Mouse (Mus musculus): ENCODE measurements around the gene Ch25h. TPM values are rescaled to one million over a fixed set of nuclear protein-coding genes. Genes with fewer than 3 reads are reported as not detected.

Gene Ch25h
- 3.2 and 3.3 TPM in 2 replicates for polyA plus RNA-seq (2014; fragmentation: Nextera tagmentation; extraction: Ambion mirVana)

DNA sequence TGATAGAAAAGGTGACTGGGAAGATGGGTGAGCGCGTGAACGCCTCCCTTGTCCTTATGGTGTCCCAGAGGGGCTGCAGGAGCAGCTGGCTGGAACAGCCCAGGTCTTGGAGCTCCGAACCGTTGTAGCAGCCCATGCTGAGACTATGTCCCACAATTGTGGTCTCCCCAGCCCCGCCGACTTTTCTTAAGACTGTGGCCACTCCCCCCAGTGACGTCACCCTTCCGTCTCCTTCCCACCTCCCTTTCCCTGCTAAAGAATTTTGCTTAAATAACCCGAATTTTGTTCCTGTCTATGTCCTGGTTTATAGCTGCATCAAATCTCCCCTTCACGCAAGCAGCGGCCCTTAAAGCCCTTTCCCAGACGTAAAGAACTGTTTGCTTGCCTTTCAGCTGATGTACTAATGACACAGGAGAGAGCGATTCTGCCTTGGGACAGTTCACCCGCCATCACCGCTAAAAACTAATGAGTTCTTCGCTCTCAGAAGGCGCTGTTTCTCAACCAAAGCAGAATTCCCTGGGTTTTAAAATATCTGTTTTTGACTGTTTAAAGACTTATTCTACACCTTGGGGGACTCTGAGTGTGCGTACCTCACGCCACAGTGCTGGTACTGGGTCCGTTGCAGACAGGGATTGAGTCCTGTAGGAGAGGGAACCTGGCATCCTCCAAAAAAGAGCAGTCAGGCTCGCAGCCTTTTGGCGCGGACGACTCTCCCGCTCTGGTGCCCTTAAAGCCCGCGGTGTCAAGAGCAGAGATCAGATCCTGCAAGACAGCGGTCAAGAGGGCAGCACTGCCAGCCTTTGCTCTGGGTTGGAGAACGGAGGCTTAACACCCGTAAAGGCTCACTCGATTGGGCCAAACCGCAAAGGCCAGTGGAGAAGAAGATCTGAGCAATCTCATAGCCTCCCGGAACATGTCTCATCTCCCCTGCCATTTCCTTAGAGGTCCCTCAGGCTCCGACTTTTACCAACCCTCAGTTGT is at the start of gene Ch25h:
TSS of gene Ch25h (minus strand) at position 174 of the 981 bp plus-strand sequence.
- H3K4me3 ChIP-seq (ENCODE audit: low read depth, low read length): peak within 1 kb of the TSS; percentile 49
- peaks cover 9% of the 10 kb centered on the region; the same call in 1 of the 2 replicates for H3K4me1 ChIP-seq (replicated peaks; ENCODE audit: control insufficient read depth, insufficient read depth, low read length)
- H3K4me2 ChIP-seq (ENCODE audit: low read length): peak within 1 kb of the TSS; percentile 73
- peak within 1 kb of the TSS; percentile 31 for H3K9ac ChIP-seq (ENCODE audit: low read length)
- WGBS: 2% methylated on average over 35 of the region's 35 CpGs
- H3K27me3 ChIP-seq (replicated peaks; ENCODE audit: control insufficient read depth, insufficient read depth, low read length): peaks cover 27% of the 10 kb centered on the region
- ATAC-seq (replicated peaks; ENCODE audit: low FRiP score, low TSS enrichment, low read depth): peak; percentile 66
- H3K36me3 ChIP-seq (ENCODE audit: control insufficient read depth, insufficient read depth, low read length): no peaks in the 10 kb centered on the region
- no peaks in the 10 kb centered on the region for H3K9me3 ChIP-seq (ENCODE audit: control insufficient read depth, low read length)
- no peak within 1 kb of the TSS for H3K27ac ChIP-seq (ENCODE audit: low read depth)
- DNase-seq (ENCODE audit: low spot score): peak; percentile 85

GRCm38 (mm10) chr19:34524646-34525045 is 49.7 kb upstream of the Ch25h start:
- peak overlapping the region; percentile 23 for H3K4me2 ChIP-seq (ENCODE audit: low read length)
- no peak overlapping the region for H3K9ac ChIP-seq (ENCODE audit: low read length)
- WGBS: 19% methylated on average over 9 of the region's 9 CpGs
- H3K4me3 ChIP-seq (ENCODE audit: low read depth, low read length): no peak overlapping the region
- no peak overlapping the region for H3K27ac ChIP-seq (ENCODE audit: low read depth)
- ATAC-seq (replicated peaks; ENCODE audit: low FRiP score, low TSS enrichment, low read depth) (no peak), DNase-seq (ENCODE audit: low spot score) (no peak)
- peaks cover 10% of the 10 kb centered on the region for H3K36me3 ChIP-seq (ENCODE audit: control insufficient read depth, insufficient read depth, low read length)
- peaks cover 13% of the 10 kb centered on the region for H3K4me1 ChIP-seq (replicated peaks; ENCODE audit: control insufficient read depth, insufficient read depth, low read length)
- no peaks in the 10 kb centered on the region for H3K27me3 ChIP-seq (replicated peaks; ENCODE audit: control insufficient read depth, insufficient read depth, low read length)
- no peaks in the 10 kb centered on the region for H3K9me3 ChIP-seq (ENCODE audit: control insufficient read depth, low read length)

DNA sequence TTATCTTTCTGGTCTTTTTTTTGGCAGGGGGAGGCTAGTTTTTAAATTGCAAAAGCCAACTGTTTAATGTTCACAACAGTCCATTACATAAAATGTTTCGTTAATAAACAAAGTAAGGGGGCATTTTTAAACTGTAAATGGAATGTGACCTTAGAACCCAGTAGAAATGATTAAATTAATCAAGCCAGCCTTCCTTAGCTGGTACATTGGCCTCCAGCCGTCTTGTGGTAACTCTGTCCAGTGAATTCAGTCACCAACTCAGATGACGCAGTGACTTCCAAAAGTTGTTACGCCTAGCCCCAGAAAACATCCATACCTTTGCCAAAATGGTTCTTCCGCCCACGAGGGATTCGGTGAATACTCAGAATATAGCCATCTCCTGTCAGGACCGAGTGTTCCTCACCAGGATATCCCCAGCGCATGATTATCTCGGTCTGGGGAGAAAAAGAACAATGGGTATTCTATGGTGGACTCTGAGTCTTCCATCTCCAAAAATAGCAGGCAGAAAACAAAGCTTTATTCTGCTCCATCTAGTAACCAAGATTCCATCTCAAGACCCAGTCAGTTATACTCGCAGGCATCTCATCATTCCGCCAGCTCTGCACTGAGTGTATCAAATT is 48.3 kb upstream of the Ch25h start:
- Histone ChIP-seq H3K4me1 (replicated peaks; ENCODE audit: control insufficient read depth, insufficient read depth, low read length) (peaks cover 13% of the 10 kb centered on the region), H3K9me3 (ENCODE audit: control insufficient read depth, low read length) (no peaks in the 10 kb centered on the region), H3K36me3 (ENCODE audit: control insufficient read depth, insufficient read depth, low read length) (peaks cover 14% of the 10 kb centered on the region), H3K9ac (ENCODE audit: low read length) (no peak overlapping the region), H3K4me2 (ENCODE audit: low read length) (no peak overlapping the region), H3K4me3 (ENCODE audit: low read depth, low read length) (no peak overlapping the region), H3K27ac (ENCODE audit: low read depth) (no peak overlapping the region), H3K27me3 (replicated peaks; ENCODE audit: control insufficient read depth, insufficient read depth, low read length) (no peaks in the 10 kb centered on the region)
- no peak for ATAC-seq (replicated peaks; ENCODE audit: low FRiP score, low TSS enrichment, low read depth)
- WGBS: 75% methylated on average over 12 of the region's 12 CpGs
- DNase-seq (ENCODE audit: low spot score): no peak

- H3K9ac ChIP-seq (ENCODE audit: low read length): no peak overlapping the region
- no peaks in the 10 kb centered on the region for H3K27me3 ChIP-seq (replicated peaks; ENCODE audit: control insufficient read depth, insufficient read depth, low read length)
- no peak overlapping the region for H3K4me2 ChIP-seq (ENCODE audit: low read length)
- H3K4me3 ChIP-seq (ENCODE audit: low read depth, low read length): no peak overlapping the region
- peaks cover 13% of the 10 kb centered on the region for H3K4me1 ChIP-seq (replicated peaks; ENCODE audit: control insufficient read depth, insufficient read depth, low read length)
- no peak for ATAC-seq (replicated peaks; ENCODE audit: low FRiP score, low TSS enrichment, low read depth)
- H3K27ac ChIP-seq (ENCODE audit: low read depth): no peak overlapping the region
- H3K36me3 ChIP-seq (ENCODE audit: control insufficient read depth, insufficient read depth, low read length): peaks cover 14% of the 10 kb centered on the region
- H3K9me3 ChIP-seq (ENCODE audit: control insufficient read depth, low read length): no peaks in the 10 kb centered on the region
- WGBS: 92% methylated on average over 1 of the region's 1 CpGs
- DNase-seq (ENCODE audit: low spot score): no peak
Observed at GRCm38 (mm10) chr19:34521978-34522377, 47.0 kb upstream of the Ch25h start.

GRCm38 (mm10) chr19:34521361-34521760 is 46.4 kb upstream of the Ch25h start:
- Histone ChIP-seq H3K4me2 (ENCODE audit: low read length) (no peak overlapping the region), H3K36me3 (ENCODE audit: control insufficient read depth, insufficient read depth, low read length) (peaks cover 14% of the 10 kb centered on the region), H3K27ac (ENCODE audit: low read depth) (no peak overlapping the region), H3K4me1 (replicated peaks; ENCODE audit: control insufficient read depth, insufficient read depth, low read length) (peaks cover 11% of the 10 kb centered on the region), H3K9ac (ENCODE audit: low read length) (no peak overlapping the region), H3K27me3 (replicated peaks; ENCODE audit: control insufficient read depth, insufficient read depth, low read length) (no peaks in the 10 kb centered on the region), H3K9me3 (ENCODE audit: control insufficient read depth, low read length) (no peaks in the 10 kb centered on the region), H3K4me3 (ENCODE audit: low read depth, low read length) (no peak overlapping the region)
- DNase-seq (ENCODE audit: low spot score): no peak
- no peak for ATAC-seq (replicated peaks; ENCODE audit: low FRiP score, low TSS enrichment, low read depth)
- WGBS: 49% methylated on average over 2 of the region's 2 CpGs

DNA sequence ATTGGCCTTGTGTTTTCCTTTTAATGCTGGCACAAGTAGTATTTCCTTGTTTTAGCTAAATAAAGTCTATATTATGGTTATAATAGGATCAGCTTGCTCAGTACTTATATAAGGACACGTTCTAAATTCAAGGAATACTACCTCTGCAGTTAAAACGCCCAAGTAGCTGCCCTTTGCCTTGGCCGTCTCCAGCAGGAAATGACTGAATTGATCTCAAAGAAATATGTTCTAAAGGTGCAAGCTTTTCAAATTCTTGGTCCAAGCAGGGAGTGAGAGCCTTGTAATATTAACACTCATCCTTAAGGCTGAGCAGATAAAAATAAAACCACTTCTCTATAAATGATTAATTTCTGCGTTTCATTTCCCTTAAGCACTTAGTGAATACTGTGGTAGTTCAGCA is 45.1 kb upstream of the Ch25h start:
- Histone ChIP-seq H3K36me3 (ENCODE audit: control insufficient read depth, insufficient read depth, low read length) (peaks cover 14% of the 10 kb centered on the region), H3K9me3 (ENCODE audit: control insufficient read depth, low read length) (no peaks in the 10 kb centered on the region), H3K4me1 (replicated peaks; ENCODE audit: control insufficient read depth, insufficient read depth, low read length) (peaks cover 8% of the 10 kb centered on the region), H3K4me2 (ENCODE audit: low read length) (no peak overlapping the region), H3K27me3 (replicated peaks; ENCODE audit: control insufficient read depth, insufficient read depth, low read length) (no peaks in the 10 kb centered on the region), H3K4me3 (ENCODE audit: low read depth, low read length) (no peak overlapping the region), H3K27ac (ENCODE audit: low read depth) (no peak overlapping the region), H3K9ac (ENCODE audit: low read length) (no peak overlapping the region)
- DNase-seq (ENCODE audit: low spot score): no peak
- ATAC-seq (replicated peaks; ENCODE audit: low FRiP score, low TSS enrichment, low read depth): no peak
- WGBS: 79% methylated on average over 4 of the region's 4 CpGs

DNA sequence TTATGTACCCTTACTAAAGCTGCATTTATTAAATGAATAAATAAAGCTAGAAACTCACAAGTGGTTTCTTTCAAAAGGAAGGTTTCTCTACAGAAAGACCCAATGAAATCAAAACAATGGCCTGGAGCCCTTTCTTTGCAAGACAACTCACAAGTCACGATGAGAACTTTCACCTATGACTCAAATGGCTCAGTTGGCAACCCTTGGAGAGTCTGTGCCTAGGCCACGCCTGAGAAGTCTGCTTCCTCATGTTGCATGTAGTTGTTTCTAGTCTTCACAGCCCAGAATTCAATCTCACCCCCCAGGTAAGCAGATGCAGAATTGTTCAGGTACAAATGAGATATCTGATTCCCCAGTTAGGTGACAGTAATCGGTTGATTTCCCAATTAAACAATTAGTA is 44.7 kb upstream of the Ch25h start:
- Histone ChIP-seq H3K9me3 (ENCODE audit: control insufficient read depth, low read length) (no peaks in the 10 kb centered on the region), H3K27ac (ENCODE audit: low read depth) (no peak overlapping the region), H3K27me3 (replicated peaks; ENCODE audit: control insufficient read depth, insufficient read depth, low read length) (no peaks in the 10 kb centered on the region), H3K4me2 (ENCODE audit: low read length) (no peak overlapping the region), H3K36me3 (ENCODE audit: control insufficient read depth, insufficient read depth, low read length) (peaks cover 14% of the 10 kb centered on the region), H3K9ac (ENCODE audit: low read length) (no peak overlapping the region), H3K4me3 (ENCODE audit: low read depth, low read length) (no peak overlapping the region), H3K4me1 (replicated peaks; ENCODE audit: control insufficient read depth, insufficient read depth, low read length) (peaks cover 4% of the 10 kb centered on the region; the same call in 1 of the 2 replicates)
- DNase-seq (ENCODE audit: low spot score) (no peak), ATAC-seq (replicated peaks; ENCODE audit: low FRiP score, low TSS enrichment, low read depth) (no peak)
- WGBS: 91% methylated on average over 3 of the region's 3 CpGs

GRCm38 (mm10) chr19:34518786-34519185 is 43.8 kb upstream of the Ch25h start:
- Histone ChIP-seq H3K27ac (ENCODE audit: low read depth) (no peak overlapping the region), H3K9me3 (ENCODE audit: control insufficient read depth, low read length) (no peaks in the 10 kb centered on the region), H3K4me3 (ENCODE audit: low read depth, low read length) (no peak overlapping the region), H3K36me3 (ENCODE audit: control insufficient read depth, insufficient read depth, low read length) (peaks cover 14% of the 10 kb centered on the region), H3K27me3 (replicated peaks; ENCODE audit: control insufficient read depth, insufficient read depth, low read length) (no peaks in the 10 kb centered on the region), H3K9ac (ENCODE audit: low read length) (no peak overlapping the region), H3K4me2 (ENCODE audit: low read length) (no peak overlapping the region), H3K4me1 (replicated peaks; ENCODE audit: control insufficient read depth, insufficient read depth, low read length) (no peaks in the 10 kb centered on the region)
- WGBS: 43% methylated on average over 3 of the region's 3 CpGs
- ATAC-seq (replicated peaks; ENCODE audit: low FRiP score, low TSS enrichment, low read depth): no peak
- DNase-seq (ENCODE audit: low spot score): no peak
